Mouse (Mus musculus) lung, adult 18-20 months (tissue): ENCODE results near the gene Plscr5.

Experiments used
- DNase-seq, 2 experiments: peaks; one replicate each; pipeline ENCODE4 v3.0.0; 2022; ENCODE audit warnings: mixed read lengths in 2 of 2

The Plscr5 gene

DNA sequence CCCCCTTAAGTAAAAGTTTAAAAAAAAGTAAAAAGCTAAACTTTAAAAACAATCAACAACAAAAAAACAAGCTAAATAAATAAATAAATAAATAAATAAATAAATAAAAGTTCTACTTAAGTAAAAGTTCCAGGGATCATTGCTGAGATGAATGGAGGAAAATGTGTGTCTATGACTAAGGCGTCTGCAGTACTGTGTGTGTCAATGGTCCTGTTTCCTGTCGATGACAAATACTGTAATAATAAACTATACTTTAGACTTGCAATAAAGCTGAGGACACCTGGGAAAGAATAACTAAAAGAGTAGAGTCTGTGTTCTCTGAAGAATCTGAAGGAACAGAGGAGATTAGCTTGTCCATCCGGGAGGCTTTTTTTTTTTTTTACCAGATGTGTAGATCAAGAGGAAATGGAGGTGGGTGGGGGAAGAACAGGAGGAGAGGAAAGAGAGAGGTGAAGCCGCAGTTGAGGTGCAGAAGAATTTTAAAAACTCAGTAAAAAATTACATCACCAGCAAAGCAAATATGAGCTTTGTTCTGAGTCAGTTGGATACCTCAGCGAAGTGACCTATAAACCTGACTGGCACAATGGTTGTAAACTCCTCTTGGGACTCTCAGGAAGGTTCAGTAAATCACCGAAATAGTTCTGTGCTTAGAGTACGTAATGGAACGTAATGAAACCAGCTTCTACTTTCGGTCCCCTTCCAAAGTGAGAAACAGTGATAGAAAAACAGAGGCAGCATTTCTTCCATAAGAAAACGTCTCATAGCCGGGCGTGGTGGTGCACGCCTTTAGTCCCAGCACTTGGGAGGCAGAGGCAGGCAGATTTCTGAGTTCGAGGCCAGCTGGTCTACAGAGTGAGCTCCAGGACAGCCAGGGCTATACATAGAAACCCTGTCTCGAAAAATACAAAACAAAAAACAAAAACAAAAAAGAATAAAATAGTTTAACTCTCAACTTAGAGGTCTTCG lies 36.4 kb downstream of the Plscr5 start:
- DNase-seq = no peak

GRCm38 (mm10) chr9:92229833-92230205 lies 37.1 kb downstream of the Plscr5 start:
- no peak for DNase-seq

DNA sequence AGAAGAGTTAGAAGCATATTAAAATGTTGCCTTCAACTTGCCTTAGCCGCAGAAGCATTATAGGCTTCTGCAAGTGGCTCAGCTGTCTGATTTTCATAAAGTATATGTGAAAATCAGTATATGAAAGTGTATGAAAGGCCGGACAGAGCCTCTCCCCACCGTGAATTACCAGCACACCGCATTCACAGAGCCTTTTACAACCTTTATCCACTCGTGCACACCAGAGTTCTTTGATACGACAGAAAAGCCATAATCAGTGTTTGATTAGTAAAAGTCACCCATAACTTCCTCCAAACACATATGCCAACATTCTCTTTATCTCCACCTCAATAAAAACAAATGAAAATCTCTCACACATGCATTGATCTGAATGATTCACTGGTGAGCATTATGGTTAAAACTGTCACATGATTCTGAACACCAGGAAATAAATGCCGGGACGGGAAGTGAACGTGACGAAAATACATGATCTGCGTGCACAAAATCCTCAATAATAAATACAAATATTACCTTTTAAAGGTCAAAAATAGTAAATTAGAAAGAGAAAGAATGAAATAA lies 42.2 kb downstream of the Plscr5 start:
- DNase-seq = no peak

- DNase-seq = no peak
These were observed 56.2 kb downstream of the Plscr5 start for GRCm38 (mm10) chr9:92248773-92249446.

GRCm38 (mm10) chr9:92249447-92249852 lies 56.7 kb downstream of the Plscr5 start, which contains the start of gene Plscr1:
TSS of gene Plscr1 (plus strand) at chr9:92249750.
- no peak for DNase-seq

DNA sequence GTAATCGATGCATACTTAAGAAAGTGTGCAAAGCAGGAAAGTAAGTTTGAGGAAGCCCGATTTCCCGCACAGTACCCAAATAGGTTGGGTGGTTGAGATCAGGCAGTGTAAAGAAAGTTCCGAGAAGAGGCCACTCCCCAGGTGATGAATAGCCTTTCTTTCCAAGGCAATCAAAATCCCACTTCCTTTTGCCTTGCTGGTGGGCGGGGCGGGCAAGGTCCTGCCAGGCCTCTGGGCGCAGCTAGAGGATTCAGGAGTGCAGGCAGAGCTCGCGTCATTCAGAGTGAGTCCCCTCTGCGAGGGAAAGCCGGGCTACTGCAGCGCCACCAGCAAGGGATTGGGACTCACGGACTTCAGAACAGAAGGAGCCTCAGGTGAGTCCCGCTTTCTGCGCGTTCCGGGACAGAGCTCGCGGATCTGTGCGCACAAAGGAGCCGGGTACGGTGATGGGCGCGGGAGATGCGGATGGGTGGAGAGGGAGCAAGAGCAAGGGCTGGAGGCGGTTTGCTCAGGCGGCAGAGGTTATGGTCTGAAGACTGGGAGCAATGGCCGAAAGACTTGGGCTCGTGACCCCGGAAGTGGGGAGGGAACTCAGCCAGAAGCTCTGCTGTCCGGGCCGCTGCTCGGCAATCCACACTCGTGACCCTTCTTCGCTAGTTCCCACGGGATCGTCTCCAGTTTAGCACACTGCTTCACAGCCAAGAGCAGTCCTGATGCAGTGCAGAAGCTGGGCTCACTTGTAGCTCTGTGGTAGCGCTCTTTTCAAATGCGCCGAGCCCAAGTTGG lies 57.4 kb downstream of the Plscr5 start:
- DNase-seq = peak; percentile 87 to 91

DNA sequence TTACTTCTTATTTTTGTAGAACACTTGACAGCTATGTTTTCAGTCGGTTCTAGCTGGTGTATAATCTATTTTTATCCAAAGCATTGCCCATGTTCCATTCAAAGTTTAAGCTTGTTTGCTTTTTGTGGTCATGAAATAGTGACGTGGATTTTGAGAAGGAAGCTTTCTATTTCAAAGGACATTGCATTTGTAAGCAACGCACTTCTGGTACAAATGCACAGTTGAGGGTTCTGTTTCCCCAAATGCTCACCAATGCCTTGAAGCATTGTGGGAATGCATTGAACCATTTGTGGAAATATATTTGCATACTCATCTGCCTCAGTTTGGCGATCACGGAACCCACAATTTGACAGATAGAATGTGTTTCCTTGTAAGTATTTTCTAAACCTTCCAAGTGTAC lies 60.0 kb downstream of the Plscr5 start:
- DNase-seq = no peak

GRCm38 (mm10) chr9:92253585-92254321 lies 61.0 kb downstream of the Plscr5 start:
- no peak for DNase-seq
